Mouse (Mus musculus) lung, embryonic 16.5 days (tissue): ENCODE measurements around the gene Avp. TPM values are rescaled to one million over a fixed set of nuclear protein-coding genes. Genes with fewer than 3 reads are reported as not detected.

Experiments
- ATAC-seq: fragments of 200-750 bp; cut with Nextera tagmentation; 2 replicates; pipeline ENCODE4 v1.8.0; 2017; ENCODE audit warnings: low read depth, mild to moderate bottlenecking, moderate library complexity
- H3K27ac ChIP-seq: fragments of 300-500 bp; sonication (generic); 2 replicates; pipeline ENCODE4 v1.5.1; 2014; ENCODE audit warnings: mild to moderate bottlenecking, control low read depth, low read length
- H3K27me3 ChIP-seq: fragments of 300-500 bp; sonication (generic); 2 replicates; pipeline ENCODE4 v1.6.1; 2014; ENCODE audit warnings: low read depth, low read length, mixed read lengths; ENCODE audit not compliant: control insufficient read depth, insufficient read depth
- H3K36me3 ChIP-seq: fragments of 300-500 bp; sonication (generic); 2 replicates; pipeline ENCODE4 v1.6.1; 2014; ENCODE audit warnings: low read length; ENCODE audit not compliant: control insufficient read depth, insufficient read depth
- H3K4me1 ChIP-seq: fragments of 300-500 bp; sonication (generic); replicated peaks from 2 replicates; pipeline ENCODE4 v1.6.1; 2014; ENCODE audit warnings: low read length, mixed read lengths; ENCODE audit not compliant: control insufficient read depth, insufficient read depth
- H3K4me2 ChIP-seq: fragments of 300-500 bp; sonication (generic); 2 replicates; pipeline ENCODE4 v1.6.1; 2014; ENCODE audit warnings: low read depth, low read length, control low read depth
- H3K4me3 ChIP-seq: fragments of 300-500 bp; sonication (generic); 2 replicates; pipeline ENCODE4 v1.5.1; 2014; ENCODE audit warnings: mild to moderate bottlenecking, low read length, control low read depth
- H3K9ac ChIP-seq: fragments of 300-500 bp; sonication (generic); 2 replicates; pipeline ENCODE4 v1.6.1; 2014; ENCODE audit warnings: low read length, control low read depth
- H3K9me3 ChIP-seq: fragments of 300-500 bp; sonication (generic); 2 replicates; pipeline ENCODE4 v1.6.1; 2016; ENCODE audit warnings: low read length; ENCODE audit not compliant: control insufficient read depth
- WGBS: fragments of 180-500 bp; shearing (Covaris S2); extraction: QIAGEN DNeasy Blood & Tissue Kit; methylation state at CpG from one replicate; pipeline ENCODE4 v1.1.7; 2014; 5-methylcytosine and 5-hydroxymethylcytosine counted together
- polyA plus RNA-seq: library from polyadenylated mRNA; unstranded; fragments of >200 nt; fragmentation: Nextera tagmentation; extraction: Ambion mirVana; gene quantifications from 2 replicates; pipeline ENCODE4 v1.2.1, GENCODE M21; 2015

Avp gene
- polyA plus RNA-seq, 1 experiment from 2014 or later: not detected

DNA sequence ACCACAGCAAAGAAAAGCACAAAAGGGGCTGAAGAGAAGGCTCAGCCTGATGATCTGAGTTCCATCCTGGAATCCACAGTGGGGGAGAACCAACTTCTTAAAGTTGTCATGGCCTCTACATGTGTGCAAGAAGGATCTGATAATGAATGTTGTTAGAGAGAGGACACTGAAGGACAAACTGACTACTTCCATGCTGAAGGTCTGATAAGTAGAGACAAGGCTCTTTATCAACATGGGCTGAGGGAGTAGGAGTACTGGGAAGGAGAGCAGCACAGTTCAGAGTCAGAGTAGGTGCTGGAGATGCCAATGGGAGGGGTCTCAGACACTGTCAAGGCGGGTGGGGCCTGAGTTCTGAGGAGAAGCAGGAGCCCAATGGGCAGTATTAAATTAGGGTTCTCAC, 13.2 kb upstream of the Avp start:
- 94% methylated on average over 1 of the region's 1 CpGs for WGBS
- Histone ChIP-seq H3K9ac (no peak overlapping the region), H3K27ac (no peak overlapping the region), H3K9me3 (no peaks in the 10 kb centered on the region), H3K36me3 (peaks cover 29% of the 10 kb centered on the region), H3K4me2 (no peak overlapping the region), H3K4me3 (no peak overlapping the region), H3K4me1 (no peaks in the 10 kb centered on the region), H3K27me3 (no peaks in the 10 kb centered on the region)
- no peak for ATAC-seq

DNA sequence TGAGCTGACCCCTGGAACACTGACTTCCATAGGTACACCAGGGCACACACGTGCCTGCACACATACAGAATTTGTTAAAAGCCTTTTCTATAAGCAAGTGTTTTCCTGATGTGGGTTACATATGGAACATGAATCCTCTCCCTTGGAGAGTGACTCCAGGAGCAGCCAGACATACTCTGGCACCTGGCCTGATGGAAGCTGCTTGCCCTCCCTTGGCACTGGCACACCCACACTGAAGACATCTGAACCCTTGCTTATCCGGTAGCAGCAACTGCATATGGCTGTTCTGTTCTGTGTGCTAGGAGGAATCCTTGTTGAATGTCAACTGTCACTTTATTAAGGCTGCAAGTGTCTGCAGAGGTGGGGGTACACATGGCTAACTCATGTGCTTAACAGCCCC, 8.7 kb upstream of the Avp start:
- 87% methylated on average over 2 of the region's 2 CpGs for WGBS
- ATAC-seq: no peak

DNA sequence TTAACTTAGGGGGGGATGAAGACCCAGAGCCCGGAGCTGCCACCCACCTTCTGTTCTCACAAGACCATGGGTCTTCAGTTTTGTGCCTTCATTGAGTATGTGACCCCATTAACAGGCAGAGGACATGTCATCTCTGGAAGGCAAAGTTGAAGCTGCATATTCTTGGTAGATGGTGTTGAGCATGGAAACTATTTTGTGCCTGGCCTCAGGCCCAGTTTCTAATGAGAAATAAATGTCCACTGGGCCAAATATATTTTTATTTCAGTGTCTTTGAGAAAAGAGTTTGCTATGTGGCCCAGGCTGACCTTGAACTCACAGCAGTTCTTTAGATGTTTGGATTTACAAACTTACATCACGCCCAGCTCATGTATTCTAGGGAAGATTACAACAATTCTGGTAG, 7.4 kb upstream of the Avp start:
- 85% methylated on average over 2 of the region's 2 CpGs for WGBS

More for the DNA sequence above, 8.7 kb upstream of the Avp start:
- H3K36me3 ChIP-seq: peaks cover 4% of the 10 kb centered on the region
- no peak overlapping the region for H3K9ac ChIP-seq
- no peak overlapping the region for H3K4me2 ChIP-seq
- H3K9me3 ChIP-seq: no peaks in the 10 kb centered on the region
- no peaks in the 10 kb centered on the region for H3K4me1 ChIP-seq
- H3K4me3 ChIP-seq: no peak overlapping the region
- H3K27ac ChIP-seq: no peak overlapping the region
- no peaks in the 10 kb centered on the region for H3K27me3 ChIP-seq

DNA sequence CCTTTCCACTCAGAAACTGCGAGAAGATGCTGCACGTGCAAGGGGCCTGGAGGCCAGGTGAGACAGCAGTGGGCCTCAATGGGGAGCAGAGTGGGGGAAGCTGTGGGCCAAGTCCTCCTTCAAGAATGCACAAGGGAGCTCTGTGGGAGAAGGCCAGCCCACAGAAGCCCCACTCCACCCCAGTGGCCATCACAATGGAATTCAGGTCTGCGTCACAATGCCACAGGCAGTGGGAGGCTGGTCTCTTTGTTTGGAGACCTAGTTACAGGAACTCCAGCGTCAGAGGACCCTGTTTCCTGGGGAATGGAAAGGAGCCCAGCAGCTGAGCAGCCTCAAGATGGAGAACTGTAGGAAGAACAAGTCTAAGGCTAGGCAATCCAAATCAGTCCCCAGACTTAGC, 6.8 kb upstream of the Avp start:
- no peaks in the 10 kb centered on the region for H3K27me3 ChIP-seq
- no peak for ATAC-seq
- H3K36me3 ChIP-seq: no peaks in the 10 kb centered on the region; the same call in none of the 2 replicates
- H3K4me3 ChIP-seq: no peak overlapping the region
- H3K27ac ChIP-seq: no peak overlapping the region
- H3K4me2 ChIP-seq: no peak overlapping the region
- no peaks in the 10 kb centered on the region for H3K4me1 ChIP-seq
- no peak overlapping the region for H3K9ac ChIP-seq
- H3K9me3 ChIP-seq: no peaks in the 10 kb centered on the region
- 60% methylated on average over 4 of the region's 4 CpGs for WGBS

More for the DNA sequence above, 7.4 kb upstream of the Avp start:
- Histone ChIP-seq H3K4me1 (no peaks in the 10 kb centered on the region), H3K4me3 (no peak overlapping the region), H3K9ac (no peak overlapping the region), H3K36me3 (peaks cover 2% of the 10 kb centered on the region), H3K4me2 (no peak overlapping the region), H3K9me3 (no peaks in the 10 kb centered on the region), H3K27me3 (no peaks in the 10 kb centered on the region), H3K27ac (no peak overlapping the region)
- ATAC-seq: 0 out of 2 replicates have a peak, but pooled peaks have one; percentile 10

DNA sequence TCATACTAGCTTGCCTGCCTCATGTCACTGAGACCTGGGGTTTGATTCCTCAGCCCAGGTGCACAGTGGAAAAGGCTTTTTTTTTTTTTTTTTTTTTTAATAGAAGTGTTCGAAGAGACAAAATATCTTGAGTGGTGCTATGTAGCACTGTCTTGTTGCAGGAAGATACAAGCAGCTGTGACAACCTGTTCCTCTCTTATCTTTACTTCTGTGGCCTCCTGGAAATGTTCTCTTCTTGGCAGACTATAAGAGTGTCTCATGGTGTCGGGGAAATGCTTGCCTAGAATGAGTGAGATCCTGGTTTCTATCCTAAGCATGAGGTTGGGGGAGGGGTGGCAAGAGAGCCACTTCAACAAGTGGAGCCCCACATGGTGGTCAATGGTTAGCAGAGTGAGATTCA, 6.0 kb upstream of the Avp start:
- no peak overlapping the region for H3K9ac ChIP-seq
- H3K27ac ChIP-seq: no peak overlapping the region
- H3K9me3 ChIP-seq: no peaks in the 10 kb centered on the region
- H3K4me2 ChIP-seq: no peak overlapping the region
- peaks cover under 1% of the 10 kb centered on the region; the same call in 1 of the 2 replicates for H3K27me3 ChIP-seq
- WGBS: 66% methylated on average over 2 of the region's 2 CpGs
- no peak overlapping the region for H3K4me3 ChIP-seq
- ATAC-seq: no peak
- no peaks in the 10 kb centered on the region for H3K4me1 ChIP-seq
- no peaks in the 10 kb centered on the region; the same call in none of the 2 replicates for H3K36me3 ChIP-seq

DNA sequence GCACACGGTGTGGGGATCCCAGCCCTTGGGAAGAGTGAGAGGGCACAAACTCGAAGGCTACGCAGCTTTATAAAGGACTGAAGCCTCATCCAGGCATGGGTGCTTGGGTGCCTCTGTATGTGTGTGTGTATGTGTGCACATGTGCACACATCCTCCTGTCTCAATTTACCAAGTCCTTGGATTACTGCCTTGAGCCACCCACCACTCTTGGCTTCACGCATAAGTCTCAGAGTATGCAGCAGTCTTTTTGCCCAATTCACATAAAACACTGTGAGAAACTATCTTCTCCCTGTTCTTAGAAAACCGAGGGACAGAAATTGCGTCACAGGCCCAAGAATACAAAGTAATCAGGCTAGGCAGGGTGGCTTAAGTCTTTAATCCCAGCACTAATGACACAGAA, 3.7 kb upstream of the Avp start:
- Histone ChIP-seq H3K4me2 (no peak overlapping the region), H3K4me1 (no peaks in the 10 kb centered on the region), H3K27ac (no peak overlapping the region), H3K9me3 (no peaks in the 10 kb centered on the region), H3K9ac (no peak overlapping the region), H3K27me3 (peaks cover 20% of the 10 kb centered on the region), H3K36me3 (no peaks in the 10 kb centered on the region; the same call in 1 of the 2 replicates), H3K4me3 (no peak overlapping the region)
- WGBS: 84% methylated on average over 6 of the region's 6 CpGs
- ATAC-seq: no peak

DNA sequence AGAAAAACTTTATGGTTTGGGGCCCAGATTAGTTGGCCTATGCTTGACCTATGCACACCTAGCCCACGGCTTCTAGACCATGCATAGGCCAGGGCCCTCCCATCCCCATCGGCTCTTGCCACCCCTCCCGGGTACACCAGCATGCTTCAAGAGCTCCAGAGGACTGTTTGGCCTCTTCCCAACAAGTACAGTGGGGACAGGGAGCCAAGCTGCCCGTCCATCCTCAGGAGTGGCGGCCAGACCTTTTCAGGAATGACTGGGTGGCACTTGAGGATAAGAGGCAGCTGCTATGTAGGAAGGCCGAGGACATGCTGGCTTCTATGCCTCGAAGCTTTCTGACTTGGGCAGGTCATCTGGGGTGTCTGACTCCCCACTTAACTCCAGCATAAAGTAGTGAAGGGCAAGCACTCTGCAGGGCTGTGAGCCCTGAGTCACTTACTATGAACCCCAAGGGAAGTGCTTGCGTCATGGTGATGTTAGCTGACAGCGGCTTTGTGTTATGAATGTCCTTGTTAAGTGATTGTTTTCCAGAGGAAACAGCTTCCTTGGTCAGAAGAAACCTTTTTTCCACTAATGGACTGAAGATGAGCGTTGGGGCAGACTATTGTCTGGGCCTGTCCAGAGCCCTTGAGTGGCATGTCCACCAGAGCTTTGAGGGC, 1.7 kb upstream of the Avp start:
- no peaks in the 10 kb centered on the region for H3K36me3 ChIP-seq
- no peaks in the 10 kb centered on the region for H3K9me3 ChIP-seq
- H3K27ac ChIP-seq: no peak overlapping the region
- H3K4me2 ChIP-seq: no peak overlapping the region
- H3K9ac ChIP-seq: no peak overlapping the region
- WGBS: 47% methylated on average over 10 of the region's 10 CpGs
- peak; percentile 56 for ATAC-seq
- H3K4me1 ChIP-seq: peaks cover 6% of the 10 kb centered on the region
- H3K4me3 ChIP-seq: no peak overlapping the region
- H3K27me3 ChIP-seq: peaks cover 39% of the 10 kb centered on the region

DNA sequence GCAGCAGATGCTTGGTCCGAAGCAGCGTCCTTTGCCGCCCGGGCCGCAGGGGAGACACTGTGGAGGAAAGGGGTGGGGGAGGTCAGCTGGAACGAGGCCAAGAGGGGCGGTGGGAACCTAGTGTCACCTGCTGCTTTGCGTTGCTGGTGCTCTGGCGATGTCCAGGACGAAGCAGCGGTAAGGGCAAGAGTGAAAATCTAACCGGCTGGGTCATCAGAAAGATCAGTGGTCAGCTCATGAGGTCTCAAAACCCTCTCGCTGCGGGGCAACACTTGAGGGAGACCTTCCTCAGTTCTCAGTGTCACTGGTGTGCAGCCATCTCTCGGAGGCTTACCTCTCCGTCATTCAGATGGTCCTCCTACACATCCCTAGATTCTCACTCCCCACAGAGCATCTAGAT, 1.2 kb downstream of the Avp start:
- Histone ChIP-seq H3K4me2 (peak overlapping the region; percentile 46), H3K9me3 (no peaks in the 10 kb centered on the region), H3K4me1 (peaks cover 14% of the 10 kb centered on the region), H3K27me3 (peaks cover 68% of the 10 kb centered on the region), H3K27ac (no peak overlapping the region), H3K4me3 (peak overlapping the region; percentile 38), H3K9ac (no peak overlapping the region), H3K36me3 (no peaks in the 10 kb centered on the region)
- no peak for ATAC-seq
- WGBS: 3% methylated on average over 16 of the region's 16 CpGs

DNA sequence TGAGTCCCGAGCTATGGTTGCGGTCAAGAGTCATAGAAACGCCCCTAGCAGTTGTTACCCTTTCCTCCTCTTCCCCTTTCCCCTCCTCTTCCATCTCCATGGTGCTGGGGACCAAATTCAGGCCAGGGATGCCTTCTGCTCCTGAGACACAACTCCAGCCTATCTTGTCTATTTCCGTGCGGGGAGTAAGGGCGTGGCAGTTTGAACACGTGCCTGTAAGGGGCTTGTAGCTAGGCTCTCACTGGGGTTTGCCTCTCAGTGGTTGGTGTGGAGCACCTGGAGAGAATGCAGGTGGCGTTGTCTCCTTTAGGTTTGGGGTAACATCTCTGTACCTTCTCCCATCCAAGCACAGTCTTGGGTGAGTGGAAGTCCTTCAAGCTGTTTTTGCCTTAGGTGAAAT, 2.6 kb downstream of the Avp start:
- ATAC-seq: no peak

More for the DNA sequence above, 2.6 kb downstream of the Avp start:
- no peak overlapping the region for H3K4me3 ChIP-seq
- no peak overlapping the region for H3K27ac ChIP-seq
- H3K27me3 ChIP-seq: peaks cover 81% of the 10 kb centered on the region
- no peak overlapping the region for H3K9ac ChIP-seq
- H3K4me1 ChIP-seq: peaks cover 15% of the 10 kb centered on the region
- WGBS: 8% methylated on average over 8 of the region's 8 CpGs
- H3K4me2 ChIP-seq: no peak overlapping the region
- H3K9me3 ChIP-seq: no peaks in the 10 kb centered on the region
- no peaks in the 10 kb centered on the region for H3K36me3 ChIP-seq
